Mouse (Mus musculus) adrenal gland, postnatal 14 days (tissue): Measurements from ENCODE around the gene Gm45062. TPM values are rescaled to one million over a fixed set of nuclear protein-coding genes. Genes with fewer than 3 reads are reported as not detected.
A peak's percentile ranks its signal among the peaks of the same experiment; 100 is the strongest.
"Not testable (repeated sequence)": the region's sequence is repeated elsewhere in the genome, so short reads cannot be mapped to it uniquely, and the experiment has no call there.

Source experiments
- DNase-seq: peaks from one replicate; pipeline ENCODE4 v3.0.0; 2021; ENCODE audit warnings: mixed read lengths
- total RNA-seq: library from RNA; stranded (reverse); gene quantifications from 2 replicates; pipeline ENCODE4 v1.2.3, GENCODE M21; 2021

Gm45062 gene
- total RNA-seq, 1 experiment from 2014 or later, result 2.0 TPM

DNA sequence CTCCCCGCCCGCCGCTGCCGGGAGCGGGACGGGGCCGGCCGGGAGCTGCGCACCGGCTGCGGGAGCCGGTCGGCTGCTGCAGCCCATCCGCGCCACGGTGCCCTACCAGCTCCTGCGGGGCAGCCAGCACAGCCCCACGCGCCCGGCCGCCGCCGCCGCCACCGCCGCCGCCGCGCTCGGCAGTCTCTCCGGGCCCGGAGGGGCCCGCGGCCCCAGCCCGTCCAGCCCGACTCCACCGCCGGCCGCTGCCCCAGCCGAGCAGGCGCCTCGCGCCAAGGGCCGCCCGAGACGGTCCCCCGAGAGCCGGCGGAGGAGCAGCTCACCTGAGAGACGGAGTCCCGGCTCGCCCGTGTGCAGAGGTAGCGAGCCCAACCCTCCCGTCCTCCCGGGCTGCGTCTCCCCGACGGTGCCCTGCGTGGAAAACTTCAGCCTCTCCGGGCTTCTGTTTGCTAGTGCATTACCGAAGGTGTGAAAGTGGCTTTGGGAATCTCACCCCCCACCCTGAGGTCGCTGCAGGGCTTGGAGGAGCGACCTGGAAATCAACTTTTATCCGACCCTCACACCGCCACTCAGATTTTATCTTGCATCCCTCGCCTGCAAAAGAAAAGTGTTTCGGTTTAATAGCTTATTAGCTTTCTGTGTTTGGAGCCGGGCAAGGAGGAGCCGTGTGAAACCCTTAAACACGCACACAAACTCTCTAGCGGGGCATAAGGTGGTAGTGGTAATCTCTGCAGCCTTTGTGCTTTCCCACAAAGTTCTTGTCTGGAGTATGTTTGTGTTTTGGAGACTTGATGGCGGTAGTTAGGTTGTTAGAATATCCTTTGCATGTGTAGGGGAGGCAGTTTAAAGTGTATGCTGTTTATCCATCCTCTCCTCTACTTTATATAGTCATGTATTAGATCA is 251.0 kb downstream of the Gm45062 start:
- peak; percentile 70 for DNase-seq

DNA sequence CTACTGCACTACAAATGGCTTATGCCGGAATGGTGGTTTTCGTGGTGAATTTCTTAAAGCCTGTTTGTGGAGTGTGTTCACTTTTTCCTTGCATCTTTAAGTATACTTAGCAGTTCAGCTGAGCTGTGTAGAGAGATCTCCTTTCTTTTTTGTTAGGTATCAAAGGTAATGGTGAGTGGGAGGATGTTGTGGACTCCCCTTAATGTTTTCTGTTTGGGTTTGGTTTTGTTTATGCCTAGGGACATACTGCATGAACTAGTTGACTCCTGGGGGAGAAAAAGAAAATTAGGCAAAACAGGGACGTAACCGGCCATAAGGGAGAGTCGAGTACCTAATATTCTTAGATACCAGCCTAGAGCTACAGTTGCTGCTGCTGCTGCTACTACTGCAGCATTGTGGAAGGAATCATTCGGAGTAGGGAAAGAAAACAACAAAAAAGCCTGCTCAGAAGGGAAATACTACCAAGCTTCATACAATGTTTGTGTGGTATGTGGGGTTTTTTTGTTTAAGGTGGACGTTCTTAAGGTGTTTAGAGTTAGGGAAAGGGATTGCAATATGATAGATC is 251.7 kb downstream of the Gm45062 start:
- no peak for DNase-seq

GRCm38 (mm10) chr6:8511447-8511846 is 252.2 kb downstream of the Gm45062 start:
- no peak for DNase-seq

DNA sequence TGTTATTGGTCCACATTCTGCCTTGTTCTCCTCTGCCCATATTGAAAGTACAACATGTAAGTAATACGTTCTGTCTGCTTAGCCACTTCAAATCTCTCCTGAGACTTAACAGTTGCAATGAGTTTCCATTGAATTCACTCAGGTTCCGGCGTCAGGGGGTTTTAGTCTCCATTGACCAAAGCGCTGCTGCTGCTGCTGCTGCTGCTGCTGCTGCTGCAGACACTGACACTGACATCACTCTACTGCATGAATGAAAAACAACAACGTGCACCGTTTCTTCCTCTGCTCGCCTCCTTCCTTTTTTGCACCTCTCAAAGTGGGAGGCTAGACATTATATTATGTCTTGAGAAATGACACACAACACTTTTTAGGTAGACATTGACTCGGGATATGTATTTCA is 253.2 kb downstream of the Gm45062 start:
- DNase-seq, result no peak

DNA sequence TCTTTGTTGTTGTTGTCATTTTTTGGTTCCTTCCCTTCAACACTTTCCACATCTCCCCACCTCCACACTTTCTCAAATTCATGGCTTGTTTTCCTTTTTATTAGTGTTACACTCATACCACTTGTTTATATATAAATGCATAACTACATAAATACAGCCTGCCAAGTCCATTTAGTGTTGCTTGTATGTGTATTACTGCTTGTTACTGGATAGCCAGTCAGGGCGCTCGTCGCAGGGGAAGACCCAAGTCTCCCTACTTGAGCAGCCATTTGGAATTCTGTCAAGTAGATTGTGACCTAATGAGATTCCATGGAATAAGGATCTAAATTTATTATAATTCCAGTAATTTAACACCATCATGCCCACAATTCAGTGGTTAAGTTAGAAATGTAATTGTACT is 260.4 kb downstream of the Gm45062 start:
- no peak for DNase-seq

DNA sequence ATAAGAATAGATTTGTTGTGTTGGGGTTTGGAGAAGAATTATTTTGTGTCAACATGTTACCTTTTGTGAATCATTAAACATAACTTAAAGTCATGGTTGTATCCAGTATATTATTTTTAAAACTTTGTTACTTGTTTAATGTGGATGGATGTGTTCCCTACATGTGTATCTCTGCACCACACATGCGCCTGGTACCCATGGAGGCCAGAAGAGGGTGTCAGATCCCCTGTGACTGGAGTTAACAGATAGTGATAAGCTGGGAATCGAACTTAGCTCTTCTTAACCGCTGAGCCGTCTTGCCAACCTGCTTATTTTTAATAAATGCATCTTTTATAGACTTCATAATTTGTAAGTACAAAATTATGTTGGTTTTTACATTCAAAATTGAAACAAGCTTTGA is 262.0 kb downstream of the Gm45062 start:
- DNase-seq, result no peak

DNA sequence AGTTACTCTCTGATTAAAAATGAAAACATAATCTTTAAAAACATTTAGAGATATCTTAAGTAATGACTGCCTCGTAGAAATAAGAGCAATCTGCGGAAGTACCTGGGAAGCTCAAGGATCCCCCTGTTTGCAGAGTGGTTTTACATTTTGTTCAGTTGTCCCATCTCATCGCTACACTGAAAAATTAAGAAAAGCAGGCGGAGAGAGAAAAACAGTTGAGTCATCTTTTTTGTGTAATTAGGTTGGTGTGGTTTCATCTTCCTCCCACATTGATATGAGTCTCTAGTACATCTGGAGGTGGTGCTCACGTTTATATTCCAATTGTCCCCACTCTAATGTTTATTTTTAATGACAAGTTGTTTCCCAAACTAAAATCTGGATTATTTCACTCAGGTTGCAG is 265.5 kb downstream of the Gm45062 start:
- DNase-seq, result no peak

- DNase-seq, result no peak
Observed at GRCm38 (mm10) chr6:8531104-8531894, 272.0 kb downstream of the Gm45062 start.

GRCm38 (mm10) chr6:8536944-8537343 is 277.7 kb downstream of the Gm45062 start:
- no peak for DNase-seq

DNA sequence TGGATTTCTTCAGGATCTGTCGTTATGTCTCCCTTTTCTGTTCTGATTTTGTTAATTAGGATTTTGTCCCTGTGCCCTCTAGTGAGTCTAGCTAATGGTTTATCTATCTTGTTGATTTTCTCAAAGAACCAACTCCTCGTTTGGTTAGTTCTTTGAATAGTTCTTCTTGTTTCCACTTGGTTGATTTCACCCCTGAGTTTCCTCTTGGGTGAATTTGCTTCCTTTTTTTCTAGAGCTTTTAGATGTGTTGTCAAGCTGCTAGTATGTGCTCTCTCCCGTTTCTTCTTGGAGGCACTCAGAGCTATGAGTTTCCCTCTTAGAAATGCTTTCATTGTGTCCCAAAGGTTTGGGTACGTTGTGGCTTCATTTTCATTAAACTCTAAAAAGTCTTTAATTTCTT is 282.3 kb downstream of the Gm45062 start:
- DNase-seq, result not testable (repeated sequence)

- DNase-seq, result no peak
Observed at GRCm38 (mm10) chr6:8544822-8545221, 285.6 kb downstream of the Gm45062 start.

DNA sequence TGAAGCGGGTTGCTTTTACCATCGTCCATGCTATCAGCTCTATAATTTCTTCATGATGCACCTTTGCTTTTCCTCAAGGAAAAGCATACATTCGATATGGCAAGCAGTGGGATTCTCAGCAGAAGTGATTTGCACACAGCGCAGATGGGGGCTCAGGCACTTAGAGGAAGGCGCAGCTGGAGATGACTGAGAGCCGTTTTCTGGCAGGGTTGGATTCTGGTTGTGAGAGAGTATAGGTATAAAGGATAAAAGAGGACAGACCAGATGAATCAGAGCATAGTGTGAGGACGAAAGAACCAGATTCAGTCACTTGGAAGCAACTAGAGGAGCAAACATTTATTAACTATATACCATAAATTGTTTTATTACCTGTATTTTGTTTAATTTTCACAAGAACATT is 286.5 kb downstream of the Gm45062 start:
- no peak for DNase-seq

DNA sequence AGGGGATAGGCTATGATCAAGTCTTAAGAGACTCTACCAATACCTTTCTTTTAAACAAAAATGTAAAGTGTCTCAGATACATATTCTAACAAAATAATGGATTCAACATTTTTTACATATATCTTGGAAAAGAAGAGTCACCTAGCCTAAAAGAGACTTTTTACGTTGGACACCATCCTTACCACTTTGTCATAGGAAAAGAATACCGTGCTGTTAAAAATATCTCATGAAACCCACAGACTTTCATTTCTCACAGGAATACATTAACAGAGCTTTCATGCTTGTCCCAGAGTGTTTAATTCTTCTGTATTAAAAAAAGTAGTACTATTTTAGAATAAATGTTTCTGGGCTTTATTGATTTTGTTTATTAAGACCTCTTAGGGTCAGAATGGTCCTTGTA is 291.9 kb downstream of the Gm45062 start:
- DNase-seq, result no peak

- DNase-seq, result no peak
Observed at GRCm38 (mm10) chr6:8556849-8557571, 297.8 kb downstream of the Gm45062 start.

DNA sequence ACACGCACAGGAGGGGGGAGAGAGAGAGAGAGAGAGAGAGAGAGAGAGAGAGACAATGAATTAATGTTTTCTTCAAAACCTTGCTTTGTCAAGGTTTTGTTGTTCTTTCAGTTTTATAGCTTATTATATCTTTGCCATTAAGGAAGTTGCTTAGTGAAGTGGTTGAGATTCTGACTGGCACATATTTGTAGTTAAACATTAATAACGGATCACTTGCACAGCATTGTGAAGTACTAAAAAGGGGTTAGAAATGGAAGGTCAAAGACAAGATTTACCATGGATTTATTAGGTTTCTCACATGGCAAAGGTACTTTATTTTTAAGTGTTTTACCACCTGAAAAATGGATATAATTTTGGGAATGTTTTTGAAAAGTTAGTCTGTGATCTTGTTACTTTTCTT is 301.4 kb downstream of the Gm45062 start:
- no peak for DNase-seq

DNA sequence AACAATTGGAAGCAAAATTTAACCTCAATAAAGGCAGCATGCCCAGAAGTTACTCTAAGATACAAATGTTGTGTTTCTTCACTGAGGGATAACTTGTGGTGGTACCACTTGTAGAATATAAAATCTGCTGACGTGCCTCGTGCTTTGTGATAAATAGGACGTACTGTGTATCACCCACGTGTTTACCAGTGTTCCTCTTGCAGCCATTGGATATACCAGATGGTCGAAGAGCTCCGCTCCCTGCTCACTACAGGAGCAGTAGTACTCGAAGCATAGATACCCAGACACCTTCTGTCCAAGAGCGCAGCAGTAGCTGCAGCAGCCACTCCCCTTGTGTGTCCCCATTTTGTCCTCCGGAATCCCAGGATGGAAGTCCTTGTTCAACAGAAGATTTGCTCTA is 323.1 kb downstream of the Gm45062 start:
- DNase-seq, result no peak

- DNase-seq, result no peak
Observed at GRCm38 (mm10) chr6:8583892-8584291, 324.6 kb downstream of the Gm45062 start.

DNA sequence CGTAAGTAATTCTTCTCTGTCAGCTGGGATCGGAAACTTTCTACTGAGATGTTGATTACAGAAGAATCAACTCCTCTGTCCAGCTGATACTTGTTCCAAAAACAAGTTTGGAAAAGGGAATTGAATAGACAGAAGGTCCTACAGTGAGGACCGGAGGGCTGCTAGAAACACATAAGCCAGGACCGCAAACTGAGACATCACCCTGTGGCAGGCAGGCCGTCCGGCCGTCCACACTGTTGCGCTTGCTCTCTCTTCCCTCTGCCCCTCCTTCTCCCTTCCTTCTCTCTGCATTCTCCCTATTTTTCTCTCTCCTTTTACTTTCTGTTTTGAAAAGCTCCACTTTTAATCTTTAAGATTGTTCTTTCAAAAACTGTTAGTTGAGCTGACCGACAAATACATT is 332.4 kb downstream of the Gm45062 start:
- no peak for DNase-seq

GRCm38 (mm10) chr6:8617369-8617768 is 358.1 kb downstream of the Gm45062 start:
- no peak for DNase-seq

DNA sequence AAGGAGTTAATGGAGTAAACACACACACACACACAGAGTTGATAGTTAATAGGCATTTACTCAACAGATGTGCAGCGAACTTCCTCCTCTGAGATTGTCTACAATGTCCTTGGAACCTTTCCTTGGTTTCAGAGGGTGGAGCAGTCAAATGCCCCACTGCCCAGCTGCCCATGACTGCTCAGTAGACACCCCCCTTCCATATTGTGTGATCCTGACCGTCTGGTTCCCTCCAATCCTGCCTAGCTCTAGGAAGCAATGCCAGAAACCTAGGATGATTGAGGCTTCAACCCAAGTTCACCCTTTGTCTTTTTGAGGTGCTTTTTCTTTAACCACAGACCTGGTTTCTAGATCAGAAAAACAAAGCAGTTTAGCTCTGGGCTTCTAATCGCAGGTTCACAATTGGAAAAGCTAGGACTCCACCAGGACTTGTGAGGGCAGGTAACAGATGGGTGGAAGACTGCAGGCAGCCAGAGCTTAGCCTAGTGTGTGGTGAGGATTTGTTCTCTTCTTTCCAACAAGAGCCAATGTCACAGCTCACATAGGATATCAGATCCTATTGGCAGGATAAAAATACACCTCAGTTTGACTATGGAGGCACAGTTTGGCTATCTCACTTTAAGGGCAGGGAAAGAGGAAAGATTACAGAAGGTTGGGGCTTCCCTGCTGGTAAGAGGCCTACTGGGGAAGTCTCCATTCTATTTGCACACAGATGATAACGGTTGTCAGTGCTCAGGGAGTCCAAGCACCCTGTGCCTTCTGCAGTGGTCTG is 360.5 kb downstream of the Gm45062 start:
- no peak for DNase-seq

- no peak for DNase-seq
Observed at GRCm38 (mm10) chr6:8623045-8623444, 363.8 kb downstream of the Gm45062 start.

DNA sequence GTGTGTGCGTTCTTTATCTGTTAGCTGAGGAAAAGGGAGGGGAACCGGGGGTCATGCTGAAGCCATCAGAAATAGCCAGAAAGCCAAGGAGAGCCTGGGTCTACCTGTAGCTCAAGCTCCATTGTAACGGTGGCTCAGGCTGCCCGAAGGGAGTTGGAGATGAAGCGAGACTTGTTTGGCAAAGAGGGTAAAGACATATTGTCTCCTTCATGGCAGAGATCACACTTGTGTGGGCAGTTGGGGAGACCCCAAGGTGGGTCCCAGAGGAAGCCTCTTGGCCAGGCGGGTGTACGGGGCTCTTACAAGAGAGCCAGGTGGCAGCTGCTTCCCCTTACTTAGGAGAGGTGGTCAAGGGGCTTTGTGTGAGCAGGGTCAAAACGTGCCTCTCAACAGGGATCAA is 369.0 kb downstream of the Gm45062 start:
- DNase-seq, result no peak
